Mouse (Mus musculus) G1E (cell line): ENCODE measurements around the gene Gm35549.

Experiments
- CTCF ChIP-seq: IDR thresholded peaks from 2 replicates; pipeline ENCODE4 v1.5.1; 2012; ENCODE audit warnings: low read depth, low read length, inconsistent platforms, mixed read lengths
- POLR2AphosphoS5 ChIP-seq: IDR thresholded peaks from 2 replicates; pipeline ENCODE4 v1.6.1; 2012; ENCODE audit warnings: low read depth, low read length, inconsistent platforms; ENCODE audit not compliant: insufficient replicate concordance
- TAL1 ChIP-seq: conservative IDR thresholded peaks from 2 replicates; pipeline ENCODE4 v1.6.1; 2012; ENCODE audit warnings: low read depth, low read length, inconsistent platforms, mixed read lengths

GRCm38 (mm10) chr9:122836790-122837189 is 7.0 kb downstream of the Gm35549 start:
- TF ChIP-seq POLR2AphosphoS5 = no peak
- no peak for TF ChIP-seq TAL1
- TF ChIP-seq CTCF = no peak
